Mouse (Mus musculus): ENCODE results near the gene Ifrd2. TPM values are rescaled to one million over a fixed set of nuclear protein-coding genes. Genes with fewer than 3 reads are reported as not detected.
A peak's percentile ranks its signal among the peaks of the same experiment; 100 is the strongest.

Gene Ifrd2
- polyA plus RNA-seq, 1 experiment, result 23.7 TPM

DNA sequence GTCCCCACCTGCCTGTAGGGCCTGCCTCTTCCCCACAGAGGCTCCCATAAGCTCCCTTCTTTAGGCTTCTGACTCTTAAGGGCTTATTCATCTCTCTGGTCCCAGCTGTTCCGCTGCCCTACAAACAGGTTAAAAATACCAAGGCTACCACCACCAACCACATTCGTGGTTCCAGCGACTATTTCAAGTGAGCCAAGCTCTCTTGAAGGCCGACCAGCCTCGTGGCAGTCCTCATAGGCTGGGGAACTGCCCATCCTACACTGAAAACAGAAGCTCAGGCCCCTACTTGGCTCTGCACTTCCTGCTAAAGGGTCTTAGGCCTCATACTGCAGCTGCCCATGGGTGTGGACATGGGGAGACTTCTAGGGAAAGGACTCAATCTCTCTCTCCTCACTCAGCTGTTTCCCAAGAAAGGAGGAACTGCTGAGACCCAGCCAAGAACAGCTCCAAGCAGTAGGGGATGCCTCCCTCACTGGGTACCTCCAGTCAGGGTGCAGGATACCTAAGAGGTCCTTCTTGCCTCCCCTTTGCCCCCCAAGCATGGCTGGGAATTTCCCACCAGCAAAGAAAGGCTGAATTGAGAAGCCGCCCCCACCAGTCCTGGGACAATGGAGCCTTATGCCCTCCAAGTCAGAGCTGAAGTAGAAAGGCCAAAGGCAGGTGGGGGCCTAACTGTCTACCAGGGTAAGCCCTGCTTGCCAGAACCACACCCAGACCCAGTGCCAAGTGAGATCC lies 24.2 kb downstream of the Ifrd2 start:
- peaks cover 11% of the 10 kb centered on the region for H3K4me1 ChIP-seq (ENCODE audit: control insufficient read depth, insufficient read depth, insufficient read length, low read length)
- H3K27ac ChIP-seq (replicated peaks; ENCODE audit: low read depth, low read length), result peak overlapping the region; percentile 93
- peak overlapping the region; percentile 53 for H3K4me3 ChIP-seq (ENCODE audit: insufficient read depth, low read depth, low read length)

DNA sequence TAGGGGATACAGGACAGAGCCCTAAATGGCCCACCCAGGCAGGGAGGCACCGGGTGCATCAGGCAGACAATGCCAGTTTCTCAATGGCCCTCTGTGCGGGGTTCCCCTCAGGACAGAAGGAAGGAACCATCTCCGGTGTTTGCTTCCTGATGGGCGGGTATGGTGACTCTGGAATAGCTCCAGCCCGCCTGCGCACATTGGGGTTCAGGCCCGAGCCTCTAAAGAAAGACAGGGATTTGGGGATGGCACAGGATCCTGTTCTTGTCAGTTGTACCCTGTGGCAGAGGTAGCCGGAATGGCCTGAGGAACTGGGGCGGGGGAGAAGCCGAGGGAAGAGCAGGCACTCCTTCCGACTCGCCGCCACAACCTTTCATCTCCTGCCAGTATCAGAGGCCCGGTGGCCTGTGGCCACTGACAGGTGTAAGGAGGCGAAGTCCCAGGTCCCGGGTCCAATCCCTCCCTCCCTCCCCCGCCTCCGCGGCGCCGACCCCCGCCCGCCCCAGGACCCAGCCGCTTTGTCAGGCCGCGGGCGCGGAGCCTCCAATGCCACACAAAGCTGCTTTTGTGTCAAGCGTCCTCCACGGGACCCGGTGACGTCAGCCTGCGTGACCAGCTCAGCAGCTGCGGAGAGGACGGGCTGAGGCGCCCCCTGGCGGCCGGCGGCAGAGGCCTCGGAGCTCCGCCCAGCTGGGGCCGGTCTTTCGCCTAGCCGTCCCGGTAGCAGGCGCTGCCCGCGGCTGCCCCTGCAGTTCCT lies 24.9 kb downstream of the Ifrd2 start:
- peaks cover 11% of the 10 kb centered on the region for H3K4me1 ChIP-seq (ENCODE audit: control insufficient read depth, insufficient read depth, insufficient read length, low read length)
- peak overlapping the region; percentile 53 for H3K4me3 ChIP-seq (ENCODE audit: insufficient read depth, low read depth, low read length)
- peak overlapping the region; percentile 93 for H3K27ac ChIP-seq (replicated peaks; ENCODE audit: low read depth, low read length)

DNA sequence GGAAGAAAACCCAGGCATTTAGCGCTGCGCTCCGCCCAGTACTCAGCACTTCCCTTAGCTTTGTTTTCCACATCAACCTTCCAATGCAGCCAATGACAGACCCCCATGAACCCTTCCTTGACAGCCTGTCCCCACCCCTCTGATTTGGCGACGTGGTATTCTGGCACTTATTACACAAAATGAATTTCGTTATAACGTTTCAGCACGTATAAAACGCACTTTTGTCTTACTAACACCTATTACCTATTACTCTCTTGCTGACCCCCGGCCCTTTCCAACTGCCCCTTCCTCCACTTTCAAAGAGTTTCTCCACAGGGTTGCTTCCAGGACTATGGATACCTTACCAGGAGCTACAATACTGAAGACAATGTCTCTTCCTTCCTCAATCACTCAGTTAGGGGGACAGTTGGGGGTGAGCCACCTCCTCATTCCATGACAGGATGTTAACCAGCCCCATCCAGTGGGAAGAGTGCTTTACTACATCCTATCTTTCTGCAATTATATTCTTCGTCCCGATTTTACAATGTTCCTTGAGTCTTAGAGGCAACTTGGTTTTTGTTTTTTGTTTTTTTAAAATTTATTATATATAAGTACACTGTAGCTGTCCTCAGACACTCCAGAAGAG lies 25.6 kb downstream of the Ifrd2 start:
- H3K27ac ChIP-seq (replicated peaks; ENCODE audit: low read depth, low read length), result peak overlapping the region; percentile 64
- H3K4me3 ChIP-seq (ENCODE audit: insufficient read depth, low read depth, low read length), result peak overlapping the region; percentile 30
- H3K4me1 ChIP-seq (ENCODE audit: control insufficient read depth, insufficient read depth, insufficient read length, low read length), result peaks cover 16% of the 10 kb centered on the region

DNA sequence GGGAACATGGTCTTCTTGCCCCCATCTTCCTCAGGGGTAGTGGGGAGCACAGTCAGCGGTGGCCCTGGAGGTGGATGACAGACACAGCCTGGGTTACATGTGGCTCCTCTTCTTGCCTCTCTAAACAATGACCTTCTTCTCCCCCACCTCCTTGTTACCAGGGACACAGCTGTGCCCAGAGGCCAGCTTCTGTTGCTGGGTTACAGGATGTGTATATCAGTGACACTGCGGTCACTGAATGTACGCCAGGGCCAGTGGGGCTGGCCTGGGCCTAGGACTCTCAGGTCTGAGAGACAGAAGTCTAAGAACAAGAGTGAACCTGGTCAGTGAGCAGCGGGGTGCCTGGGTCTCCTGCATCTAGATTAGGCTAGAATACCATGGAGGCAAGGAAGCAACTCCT lies 27.6 kb downstream of the Ifrd2 start:
- no peak overlapping the region for H3K27ac ChIP-seq (replicated peaks; ENCODE audit: low read depth, low read length)
- no peak overlapping the region for H3K4me3 ChIP-seq (ENCODE audit: insufficient read depth, low read depth, low read length)
- peaks cover 27% of the 10 kb centered on the region for H3K4me1 ChIP-seq (ENCODE audit: control insufficient read depth, insufficient read depth, insufficient read length, low read length)

DNA sequence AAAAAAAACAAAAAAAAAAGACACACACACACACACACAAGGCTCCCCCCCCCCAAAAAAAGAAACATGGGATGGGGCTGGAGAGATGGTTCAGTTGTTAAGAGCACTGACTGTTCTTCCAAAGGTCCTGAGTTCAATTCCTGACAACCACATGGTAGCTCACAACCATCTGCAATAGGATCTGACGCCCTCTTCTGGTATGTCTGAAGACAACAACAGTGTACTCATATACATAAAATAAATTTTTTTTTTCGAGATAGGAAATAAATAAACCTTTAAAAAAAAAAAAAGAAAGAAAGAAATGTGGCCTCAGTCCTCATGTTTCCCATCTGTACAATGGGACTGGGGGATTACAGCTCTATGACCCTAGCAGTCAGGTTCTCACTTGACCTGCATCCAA lies 30.0 kb downstream of the Ifrd2 start:
- Histone ChIP-seq H3K27ac (replicated peaks; ENCODE audit: low read depth, low read length) (peak overlapping the region; percentile 63), H3K4me1 (ENCODE audit: control insufficient read depth, insufficient read depth, insufficient read length, low read length) (peaks cover 26% of the 10 kb centered on the region)

DNA sequence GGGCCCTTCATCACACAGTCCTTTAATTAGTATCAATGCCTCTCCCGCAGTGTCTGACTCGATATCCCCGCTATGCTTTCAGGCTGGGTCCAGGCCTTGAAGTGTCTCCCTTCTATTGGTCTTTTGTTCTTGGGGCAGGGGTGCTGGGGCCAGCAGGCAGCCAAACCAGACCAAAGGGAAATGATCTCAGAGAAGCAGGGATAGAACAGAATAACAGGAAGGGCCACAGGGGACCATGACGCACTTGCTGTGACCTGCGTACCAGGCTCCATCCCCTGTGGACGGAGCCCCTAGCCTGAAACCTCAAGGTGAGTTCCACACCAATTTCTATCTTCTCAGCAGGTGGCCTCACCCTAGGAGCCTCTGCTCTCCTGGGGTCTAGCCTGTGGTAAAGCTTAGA lies 30.7 kb downstream of the Ifrd2 start:
- peaks cover 26% of the 10 kb centered on the region for H3K4me1 ChIP-seq (ENCODE audit: control insufficient read depth, insufficient read depth, insufficient read length, low read length)
- no peak overlapping the region for H3K4me3 ChIP-seq (ENCODE audit: insufficient read depth, low read depth, low read length)
- peak overlapping the region; percentile 63 for H3K27ac ChIP-seq (replicated peaks; ENCODE audit: low read depth, low read length)

More for the DNA sequence above, 30.0 kb downstream of the Ifrd2 start:
- H3K4me3 ChIP-seq (ENCODE audit: insufficient read depth, low read depth, low read length), result no peak overlapping the region

DNA sequence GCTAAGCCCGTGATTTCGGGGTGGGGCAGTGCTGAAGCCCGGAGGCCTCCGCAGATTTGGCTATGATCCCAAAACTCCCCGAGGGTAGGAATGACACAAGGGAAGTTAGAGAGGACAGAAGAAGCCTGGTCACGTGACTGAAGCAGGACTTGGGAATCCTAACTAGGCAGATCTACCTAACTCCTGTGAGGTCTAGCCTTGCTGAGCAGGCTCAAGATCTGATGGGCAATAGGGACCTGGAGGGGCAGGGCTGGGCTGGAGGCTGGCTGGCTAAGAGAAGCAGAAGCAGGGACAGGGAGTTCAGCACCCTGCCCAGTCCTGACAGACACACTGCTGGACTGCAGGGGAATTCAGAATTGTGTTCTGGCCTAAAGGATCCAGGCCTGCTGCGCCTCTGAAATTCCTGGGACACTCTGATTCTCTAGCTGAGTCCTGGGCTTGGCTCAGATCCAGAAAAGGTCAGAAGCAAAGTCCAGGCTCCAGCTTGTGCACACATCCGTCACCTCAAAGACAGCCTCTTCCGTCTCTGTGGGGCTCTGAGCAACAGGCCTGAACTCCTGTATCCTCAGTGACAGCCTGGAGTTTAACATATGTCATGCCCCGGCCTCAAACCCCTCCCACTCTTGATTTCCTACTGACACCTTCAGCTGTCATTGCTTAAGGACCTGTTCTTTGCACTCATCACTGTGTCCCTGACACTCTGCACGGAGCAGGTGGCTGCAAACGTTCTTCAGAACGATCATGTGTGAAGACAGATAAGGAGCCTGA lies 31.5 kb downstream of the Ifrd2 start:
- Histone ChIP-seq H3K27ac (replicated peaks; ENCODE audit: low read depth, low read length) (peak overlapping the region; percentile 63), H3K4me3 (ENCODE audit: insufficient read depth, low read depth, low read length) (no peak overlapping the region), H3K4me1 (ENCODE audit: control insufficient read depth, insufficient read depth, insufficient read length, low read length) (peaks cover 31% of the 10 kb centered on the region)

DNA sequence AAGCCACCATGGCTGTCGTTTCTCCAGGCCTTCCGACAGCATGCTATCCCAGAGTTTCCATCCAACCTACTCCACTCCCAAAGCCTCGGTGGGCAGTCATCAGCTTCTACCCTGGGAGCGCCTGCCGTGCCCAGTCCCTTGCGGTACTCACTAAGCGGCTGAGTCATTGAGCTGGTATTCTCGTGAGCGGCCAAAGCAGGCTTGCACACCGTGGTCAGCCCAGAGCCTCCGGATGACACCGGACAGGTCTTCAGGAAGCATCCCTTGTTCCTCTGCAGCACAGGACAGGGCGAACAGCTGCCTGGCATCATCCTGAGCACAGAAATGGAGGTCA lies 32.1 kb downstream of the Ifrd2 start:
- Histone ChIP-seq H3K4me3 (ENCODE audit: insufficient read depth, low read depth, low read length) (no peak overlapping the region), H3K4me1 (ENCODE audit: control insufficient read depth, insufficient read depth, insufficient read length, low read length) (peaks cover 34% of the 10 kb centered on the region), H3K27ac (replicated peaks; ENCODE audit: low read depth, low read length) (peak overlapping the region; percentile 63; the same call in 1 of the 2 replicates)

DNA sequence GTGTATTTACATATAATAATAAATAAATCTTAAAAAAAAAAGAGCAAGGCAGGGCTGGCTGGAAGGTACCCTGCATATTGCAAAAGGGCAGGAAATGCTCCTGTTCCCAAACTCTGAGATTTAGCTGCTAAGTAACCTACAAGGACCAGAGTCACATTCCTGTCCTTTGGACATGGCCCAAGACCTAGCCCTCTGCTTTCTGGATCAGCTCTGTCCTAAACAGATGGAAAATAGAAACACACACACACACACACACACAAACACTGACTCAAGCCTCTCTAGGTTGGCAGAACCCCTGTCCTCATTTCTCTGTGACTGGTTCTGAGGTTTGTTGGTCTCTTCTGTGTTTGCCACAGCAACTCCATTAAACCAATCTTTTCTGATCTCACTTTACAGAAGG lies 33.5 kb downstream of the Ifrd2 start:
- H3K4me3 ChIP-seq (ENCODE audit: insufficient read depth, low read depth, low read length), result no peak overlapping the region
- H3K4me1 ChIP-seq (ENCODE audit: control insufficient read depth, insufficient read depth, insufficient read length, low read length), result peaks cover 45% of the 10 kb centered on the region
- peak overlapping the region; percentile 28 for H3K27ac ChIP-seq (replicated peaks; ENCODE audit: low read depth, low read length)

DNA sequence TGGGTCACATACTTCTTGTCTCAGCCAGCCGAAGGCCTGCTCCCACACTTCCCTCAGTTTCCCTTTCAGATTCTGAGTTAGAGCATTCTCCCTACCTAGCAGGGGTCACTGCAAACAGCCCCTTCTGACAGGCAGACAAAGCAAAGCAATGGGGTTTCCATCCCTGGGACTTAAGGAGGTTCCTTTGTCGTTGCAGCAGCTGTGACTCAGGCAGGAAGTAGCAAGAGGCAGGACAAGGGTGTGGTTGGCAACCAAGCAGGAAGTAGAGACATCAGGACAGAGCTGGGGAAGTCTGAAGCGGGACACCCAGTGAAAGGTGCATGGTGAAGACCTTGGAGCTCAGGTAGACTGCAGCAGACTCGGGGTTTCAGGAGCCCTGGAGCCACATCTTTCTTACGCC lies 37.1 kb downstream of the Ifrd2 start:
- Histone ChIP-seq H3K4me1 (ENCODE audit: control insufficient read depth, insufficient read depth, insufficient read length, low read length) (peaks cover 42% of the 10 kb centered on the region), H3K27ac (replicated peaks; ENCODE audit: low read depth, low read length) (peak overlapping the region; percentile 86), H3K4me3 (ENCODE audit: insufficient read depth, low read depth, low read length) (peak overlapping the region; percentile 17)

DNA sequence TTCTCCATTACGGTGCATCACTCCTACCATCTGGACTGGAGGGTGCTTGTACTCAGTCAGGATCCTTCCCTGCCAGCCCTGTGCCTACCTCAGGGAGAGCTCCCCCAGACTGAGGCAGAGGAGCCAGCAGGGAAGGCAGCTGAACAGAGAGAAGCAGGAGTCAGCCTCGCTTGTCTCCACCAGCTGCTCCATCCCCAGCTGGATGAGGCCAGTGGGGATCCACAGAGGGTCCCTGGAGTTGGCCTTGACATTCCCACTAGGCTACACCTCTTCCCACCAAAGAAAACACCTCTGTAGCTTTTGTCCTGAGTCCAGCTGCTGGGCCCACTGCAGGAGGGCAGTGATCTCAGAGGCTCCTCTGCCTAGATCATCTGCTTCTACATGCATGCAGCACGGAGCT lies 37.5 kb downstream of the Ifrd2 start:
- H3K4me3 ChIP-seq (ENCODE audit: insufficient read depth, low read depth, low read length), result peak overlapping the region; percentile 17
- peaks cover 43% of the 10 kb centered on the region for H3K4me1 ChIP-seq (ENCODE audit: control insufficient read depth, insufficient read depth, insufficient read length, low read length)
- H3K27ac ChIP-seq (replicated peaks; ENCODE audit: low read depth, low read length), result peak overlapping the region; percentile 86

DNA sequence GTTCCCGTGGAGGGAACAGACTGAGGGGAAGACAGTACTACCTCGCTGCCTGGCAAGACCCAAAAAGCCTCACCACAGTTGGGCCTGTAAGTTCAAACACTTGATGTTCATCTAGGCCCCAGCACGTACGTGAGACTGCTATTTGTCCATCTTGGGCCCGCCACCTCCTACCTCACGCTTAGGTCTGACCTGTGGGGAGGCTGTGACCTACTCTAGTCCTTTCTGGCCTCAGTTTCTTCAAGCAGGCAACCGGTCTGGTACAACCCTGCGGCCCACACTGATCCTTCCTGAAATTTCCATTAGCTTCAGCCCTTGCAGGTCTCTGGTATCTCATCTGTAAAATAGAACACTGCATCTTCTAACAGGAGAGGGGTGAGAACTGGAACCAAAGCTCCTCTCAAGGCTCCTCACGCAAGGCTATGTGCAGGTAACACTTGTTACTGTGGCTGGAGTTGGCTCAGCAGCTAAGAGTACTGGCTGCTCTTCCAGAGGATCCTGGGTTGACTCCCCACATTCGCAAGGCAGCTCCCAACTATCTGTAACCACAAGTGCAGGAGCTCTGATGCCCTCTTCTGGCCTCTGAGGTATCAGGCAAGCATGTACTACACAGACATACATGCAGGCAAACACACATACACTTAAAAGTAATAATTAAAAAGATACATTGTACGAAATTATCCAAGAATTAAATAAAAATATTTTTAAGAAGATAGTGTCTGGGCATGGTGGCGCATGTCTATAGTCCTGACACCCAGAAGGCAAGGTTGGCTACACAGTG lies 38.1 kb downstream of the Ifrd2 start:
- Histone ChIP-seq H3K4me1 (ENCODE audit: control insufficient read depth, insufficient read depth, insufficient read length, low read length) (peaks cover 41% of the 10 kb centered on the region), H3K27ac (replicated peaks; ENCODE audit: low read depth, low read length) (peak overlapping the region; percentile 86), H3K4me3 (ENCODE audit: insufficient read depth, low read depth, low read length) (0 out of 2 replicates have a peak overlapping the region, but pooled peaks have one; percentile 17)

DNA sequence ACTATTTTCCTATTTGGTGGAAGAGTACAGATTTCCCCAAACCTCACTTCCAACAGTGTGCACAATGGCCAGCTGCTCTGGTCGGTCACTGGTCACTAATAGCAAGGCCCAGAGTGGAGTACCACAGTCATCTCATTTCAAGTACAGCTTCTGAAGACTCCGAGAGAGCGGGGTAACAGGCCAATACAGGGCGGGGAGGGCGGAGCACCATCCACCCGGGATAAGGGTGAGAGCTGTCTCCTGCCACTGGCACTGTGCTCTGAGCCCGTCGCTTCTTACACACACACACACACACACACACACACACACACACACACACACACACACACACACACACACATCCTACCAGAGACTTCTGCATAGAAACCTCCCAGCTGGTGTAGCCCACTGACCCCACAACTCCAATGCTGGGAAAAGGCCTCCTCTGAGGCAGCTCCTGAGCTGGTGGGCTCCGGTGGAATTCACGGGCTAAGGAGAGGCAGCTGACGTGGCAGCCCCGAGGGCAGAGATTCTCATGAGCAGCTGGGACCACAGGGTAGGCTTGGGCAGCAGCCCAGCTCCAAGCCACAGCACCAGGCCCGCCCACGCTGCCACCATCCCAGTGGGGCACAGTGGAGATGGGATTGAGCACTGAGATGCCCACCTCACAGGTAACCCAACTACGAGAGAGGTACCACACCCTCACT lies 38.9 kb downstream of the Ifrd2 start:
- Histone ChIP-seq H3K4me3 (ENCODE audit: insufficient read depth, low read depth, low read length) (peak overlapping the region; percentile 21), H3K4me1 (ENCODE audit: control insufficient read depth, insufficient read depth, insufficient read length, low read length) (peaks cover 40% of the 10 kb centered on the region), H3K27ac (replicated peaks; ENCODE audit: low read depth, low read length) (peak overlapping the region; percentile 83)

DNA sequence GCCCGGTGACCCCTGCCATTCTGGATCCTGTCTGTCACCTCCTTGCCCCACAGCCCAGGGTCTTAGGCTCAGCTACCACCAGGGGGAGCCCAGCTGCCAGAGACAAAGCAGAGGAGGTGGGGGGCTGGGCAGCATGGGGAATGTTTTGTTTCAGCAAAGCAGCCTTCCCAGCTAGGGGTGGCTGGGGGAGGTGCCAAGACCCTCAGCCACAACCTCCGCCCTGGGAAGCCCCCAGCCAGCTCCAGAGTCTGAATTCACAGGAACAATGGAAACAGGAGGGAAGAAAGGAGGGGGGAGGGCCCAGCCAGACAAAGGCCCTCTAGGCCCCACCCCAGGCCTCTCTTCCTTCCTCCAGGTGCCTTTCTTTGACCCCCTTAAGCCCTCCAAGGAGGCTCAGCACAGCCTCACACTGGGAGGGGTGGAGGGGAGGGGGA lies 39.4 kb downstream of the Ifrd2 start:
- peak overlapping the region; percentile 83 for H3K27ac ChIP-seq (replicated peaks; ENCODE audit: low read depth, low read length)
- peak overlapping the region; percentile 21 for H3K4me3 ChIP-seq (ENCODE audit: insufficient read depth, low read depth, low read length)
- peaks cover 43% of the 10 kb centered on the region for H3K4me1 ChIP-seq (ENCODE audit: control insufficient read depth, insufficient read depth, insufficient read length, low read length)
